Mouse (Mus musculus) embryonic facial prominence, embryonic 11.5 days (tissue): ENCODE data around the gene Sncb. TPM values are rescaled to one million over a fixed set of nuclear protein-coding genes. Genes with fewer than 3 reads are reported as not detected.

ENCODE experiments used
- ATAC-seq: fragments of 200-750 bp; cut with Nextera tagmentation; replicated peaks from 2 replicates; pipeline ENCODE4 v1.8.0; 2017; ENCODE audit warnings: low read depth; ENCODE audit not compliant: insufficient number of reproducible peaks, low FRiP score, low TSS enrichment
- DNase-seq: peaks from one replicate; pipeline ENCODE4 v3.0.0-alpha.2; 2015; ENCODE audit warnings: low spot score
- H3K27ac ChIP-seq: fragments of 300-500 bp; sonication (generic); replicated peaks from 2 replicates; pipeline ENCODE4 v1.5.1; 2014; ENCODE audit warnings: mild to moderate bottlenecking, low read depth, low read length, control low read depth
- H3K27me3 ChIP-seq: fragments of 300-500 bp; sonication (generic); 2 replicates; pipeline ENCODE4 v1.6.1; 2014; ENCODE audit warnings: mild to moderate bottlenecking, low read length, moderate library complexity, mixed read lengths; ENCODE audit not compliant: control insufficient read depth, insufficient read depth
- H3K36me3 ChIP-seq: fragments of 300-500 bp; sonication (generic); replicated peaks from 2 replicates; pipeline ENCODE4 v1.6.1; 2014; ENCODE audit warnings: low read depth, mild to moderate bottlenecking, low read length, moderate library complexity, mixed read lengths; ENCODE audit not compliant: control insufficient read depth, insufficient read depth
- H3K4me1 ChIP-seq: fragments of 300-500 bp; sonication (generic); 2 replicates; pipeline ENCODE4 v1.6.1; 2014; ENCODE audit warnings: low read length, mixed read lengths; ENCODE audit not compliant: control insufficient read depth, insufficient read depth
- H3K4me2 ChIP-seq: fragments of 300-500 bp; sonication (generic); 2 replicates; pipeline ENCODE4 v1.6.1; 2014; ENCODE audit warnings: low read depth, mild to moderate bottlenecking, control low read depth, low read length, moderate library complexity
- H3K4me3 ChIP-seq: fragments of 300-500 bp; sonication (generic); 2 replicates; pipeline ENCODE4 v1.5.1; 2014; ENCODE audit warnings: low read depth, low read length, control low read depth
- H3K9ac ChIP-seq: fragments of 300-500 bp; sonication (generic); replicated peaks from 2 replicates; pipeline ENCODE4 v1.6.1; 2014; ENCODE audit warnings: mild to moderate bottlenecking, control low read depth, low read length
- H3K9me3 ChIP-seq: fragments of 300-500 bp; sonication (generic); replicated peaks from 2 replicates; pipeline ENCODE4 v1.6.1; 2016; ENCODE audit warnings: mild to moderate bottlenecking, low read length, inconsistent platforms, mixed read lengths; ENCODE audit not compliant: control insufficient read depth
- WGBS: fragments of 180-500 bp; shearing (Covaris S2); extraction: QIAGEN DNeasy Blood & Tissue Kit; methylation state at CpG from one replicate; pipeline ENCODE4 v1.1.7; 2014; 5-methylcytosine and 5-hydroxymethylcytosine counted together
- polyA plus RNA-seq: library from polyadenylated mRNA; unstranded; fragments of >200 nt; fragmentation: Nextera tagmentation; extraction: Ambion mirVana; gene quantifications from 2 replicates; pipeline ENCODE4 v1.2.1, GENCODE M21; 2014

Sncb gene
- polyA plus RNA-seq, 1 experiment from 2014 or later, result 0.46 TPM

GRCm38 (mm10) chr13:54737488-54738212 is 28.7 kb downstream of the Sncb start:
- no peaks in the 10 kb centered on the region; the same call in 1 of the 2 replicates for H3K36me3 ChIP-seq
- peaks cover 36% of the 10 kb centered on the region for H3K27me3 ChIP-seq
- 1% methylated on average over 54 of the region's 87 CpGs for WGBS
- no peak overlapping the region for H3K27ac ChIP-seq
- peak overlapping the region; percentile 38 for H3K4me3 ChIP-seq
- 0 out of 2 replicates have a peak overlapping the region, but pooled peaks have one; percentile 13 for H3K9ac ChIP-seq
- ATAC-seq (no peak; the same call in 1 of the 2 replicates), DNase-seq (peak; percentile 70)
- no peaks in the 10 kb centered on the region for H3K9me3 ChIP-seq
- H3K4me1 ChIP-seq, result no peaks in the 10 kb centered on the region; the same call in none of the 2 replicates
- peak overlapping the region; percentile 65 for H3K4me2 ChIP-seq

GRCm38 (mm10) chr13:54736931-54737330 is 29.5 kb downstream of the Sncb start:
- Histone ChIP-seq H3K36me3 (no peaks in the 10 kb centered on the region; the same call in 1 of the 2 replicates), H3K27me3 (peaks cover 36% of the 10 kb centered on the region), H3K27ac (no peak overlapping the region), H3K9me3 (no peaks in the 10 kb centered on the region), H3K4me3 (no peak overlapping the region), H3K4me2 (no peak overlapping the region), H3K9ac (no peak overlapping the region), H3K4me1 (no peaks in the 10 kb centered on the region; the same call in none of the 2 replicates)
- ATAC-seq (no peak), DNase-seq (no peak)
- WGBS, result 20% methylated on average over 3 of the region's 3 CpGs

GRCm38 (mm10) chr13:54726131-54726530 is 40.3 kb downstream of the Sncb start:
- DNase-seq (no peak), ATAC-seq (no peak)
- H3K4me2 ChIP-seq, result no peak overlapping the region
- no peaks in the 10 kb centered on the region for H3K27me3 ChIP-seq
- WGBS, result 80% methylated on average over 11 of the region's 11 CpGs
- H3K27ac ChIP-seq, result no peak overlapping the region
- no peaks in the 10 kb centered on the region for H3K9me3 ChIP-seq
- no peak overlapping the region for H3K4me3 ChIP-seq
- no peak overlapping the region for H3K9ac ChIP-seq
- H3K4me1 ChIP-seq, result no peaks in the 10 kb centered on the region
- H3K36me3 ChIP-seq, result no peaks in the 10 kb centered on the region

- H3K9ac ChIP-seq, result no peak overlapping the region
- DNase-seq (no peak), ATAC-seq (no peak)
- no peaks in the 10 kb centered on the region for H3K27me3 ChIP-seq
- 88% methylated on average over 3 of the region's 3 CpGs for WGBS
- H3K4me3 ChIP-seq, result no peak overlapping the region
- H3K4me2 ChIP-seq, result no peak overlapping the region
- no peak overlapping the region for H3K27ac ChIP-seq
- H3K4me1 ChIP-seq, result no peaks in the 10 kb centered on the region
- H3K36me3 ChIP-seq, result no peaks in the 10 kb centered on the region
- H3K9me3 ChIP-seq, result no peaks in the 10 kb centered on the region
Measured at GRCm38 (mm10) chr13:54723143-54723542, 43.3 kb downstream of the Sncb start.

GRCm38 (mm10) chr13:54716916-54717315 is 49.5 kb downstream of the Sncb start:
- H3K4me3 ChIP-seq, result no peak overlapping the region
- 0% methylated on average over 5 of the region's 5 CpGs for WGBS
- peak; percentile 65 for DNase-seq

GRCm38 (mm10) chr13:54714996-54715395 is 51.4 kb downstream of the Sncb start:
- no peak for ATAC-seq
- H3K36me3 ChIP-seq, result no peaks in the 10 kb centered on the region
- H3K9ac ChIP-seq, result no peak overlapping the region
- H3K4me3 ChIP-seq, result no peak overlapping the region
- 85% methylated on average over 10 of the region's 10 CpGs for WGBS
- no peaks in the 10 kb centered on the region for H3K27me3 ChIP-seq
- no peak for DNase-seq
- no peaks in the 10 kb centered on the region for H3K4me1 ChIP-seq
- H3K27ac ChIP-seq, result no peak overlapping the region
- H3K4me2 ChIP-seq, result no peak overlapping the region
- H3K9me3 ChIP-seq, result no peaks in the 10 kb centered on the region

More at GRCm38 (mm10) chr13:54716916-54717315, 49.5 kb downstream of the Sncb start:
- no peak overlapping the region for H3K27ac ChIP-seq
- no peak overlapping the region for H3K9ac ChIP-seq
- H3K4me1 ChIP-seq, result no peaks in the 10 kb centered on the region
- H3K36me3 ChIP-seq, result no peaks in the 10 kb centered on the region
- no peaks in the 10 kb centered on the region for H3K9me3 ChIP-seq
- ATAC-seq, result no peak; the same call in 1 of the 2 replicates
- H3K27me3 ChIP-seq, result no peaks in the 10 kb centered on the region
- H3K4me2 ChIP-seq, result no peak overlapping the region

- H3K4me3 ChIP-seq, result no peak overlapping the region
- no peak overlapping the region for H3K9ac ChIP-seq
- no peak overlapping the region for H3K4me2 ChIP-seq
- DNase-seq (no peak), ATAC-seq (no peak)
- 39% methylated on average over 4 of the region's 4 CpGs for WGBS
- no peaks in the 10 kb centered on the region for H3K9me3 ChIP-seq
- no peaks in the 10 kb centered on the region for H3K4me1 ChIP-seq
- H3K27ac ChIP-seq, result no peak overlapping the region
- no peaks in the 10 kb centered on the region for H3K27me3 ChIP-seq
- H3K36me3 ChIP-seq, result no peaks in the 10 kb centered on the region
Measured at GRCm38 (mm10) chr13:54714393-54714792, 52.0 kb downstream of the Sncb start.

GRCm38 (mm10) chr13:54710866-54711265 is 55.5 kb downstream of the Sncb start:
- 75% methylated on average over 3 of the region's 3 CpGs for WGBS
- Histone ChIP-seq H3K4me2 (no peak overlapping the region), H3K27ac (no peak overlapping the region), H3K36me3 (no peaks in the 10 kb centered on the region), H3K9me3 (no peaks in the 10 kb centered on the region), H3K27me3 (no peaks in the 10 kb centered on the region), H3K4me3 (no peak overlapping the region), H3K4me1 (no peaks in the 10 kb centered on the region), H3K9ac (no peak overlapping the region)
- no peak for ATAC-seq
- DNase-seq, result no peak
